Mouse (Mus musculus) forebrain, embryonic 13.5 days (tissue): Measurements from ENCODE around the gene Nradd. TPM values are rescaled to one million over a fixed set of nuclear protein-coding genes. Genes with fewer than 3 reads are reported as not detected.

Experiments
- ATAC-seq: fragments of 200-750 bp; cut with Nextera tagmentation; 2 replicates; pipeline ENCODE4 v1.8.0; 2017
- H3K27ac ChIP-seq: fragments of 300-500 bp; sonication (generic); 2 replicates; pipeline ENCODE4 v1.5.1; 2015; ENCODE audit warnings: inconsistent platforms, mild to moderate bottlenecking, moderate library complexity
- H3K27me3 ChIP-seq: fragments of 300-500 bp; sonication (generic); 2 replicates; pipeline ENCODE4 v1.6.1; 2015; ENCODE audit warnings: mild to moderate bottlenecking, inconsistent platforms
- H3K36me3 ChIP-seq: fragments of 300-500 bp; sonication (generic); 2 replicates; pipeline ENCODE4 v1.6.1; 2015; ENCODE audit warnings: mild to moderate bottlenecking, inconsistent platforms; ENCODE audit not compliant: poor library complexity, severe bottlenecking
- H3K4me1 ChIP-seq: fragments of 300-500 bp; sonication (generic); 2 replicates; pipeline ENCODE4 v1.6.1; 2015; ENCODE audit warnings: inconsistent platforms
- H3K4me2 ChIP-seq: fragments of 300-500 bp; sonication (generic); 2 replicates; pipeline ENCODE4 v1.6.1; 2015; ENCODE audit warnings: inconsistent platforms, mild to moderate bottlenecking, moderate library complexity
- H3K4me3 ChIP-seq: fragments of 300-500 bp; sonication (generic); 2 replicates; pipeline ENCODE4 v1.5.1; 2015; ENCODE audit warnings: mild to moderate bottlenecking, inconsistent platforms
- H3K9ac ChIP-seq: fragments of 300-500 bp; sonication (generic); 2 replicates; pipeline ENCODE4 v1.6.1; 2015; ENCODE audit warnings: mild to moderate bottlenecking, inconsistent platforms
- H3K9me3 ChIP-seq: fragments of 300-500 bp; sonication (generic); replicated peaks from 2 replicates; pipeline ENCODE4 v1.6.1; 2016; ENCODE audit warnings: inconsistent platforms
- WGBS: fragments of 180-500 bp; shearing (Covaris S2); methylation state at CpG from one replicate; pipeline ENCODE4 v1.1.7; 2015; 5-methylcytosine and 5-hydroxymethylcytosine counted together
- polyA plus RNA-seq: library from polyadenylated mRNA; unstranded; fragments of >200 nt; fragmentation: Nextera tagmentation; extraction: Ambion mirVana; gene quantifications from 2 replicates; pipeline ENCODE4 v1.2.1, GENCODE M21; 2015

Gene Nradd
- 30.0 and 31.5 TPM in 2 replicates for polyA plus RNA-seq

DNA sequence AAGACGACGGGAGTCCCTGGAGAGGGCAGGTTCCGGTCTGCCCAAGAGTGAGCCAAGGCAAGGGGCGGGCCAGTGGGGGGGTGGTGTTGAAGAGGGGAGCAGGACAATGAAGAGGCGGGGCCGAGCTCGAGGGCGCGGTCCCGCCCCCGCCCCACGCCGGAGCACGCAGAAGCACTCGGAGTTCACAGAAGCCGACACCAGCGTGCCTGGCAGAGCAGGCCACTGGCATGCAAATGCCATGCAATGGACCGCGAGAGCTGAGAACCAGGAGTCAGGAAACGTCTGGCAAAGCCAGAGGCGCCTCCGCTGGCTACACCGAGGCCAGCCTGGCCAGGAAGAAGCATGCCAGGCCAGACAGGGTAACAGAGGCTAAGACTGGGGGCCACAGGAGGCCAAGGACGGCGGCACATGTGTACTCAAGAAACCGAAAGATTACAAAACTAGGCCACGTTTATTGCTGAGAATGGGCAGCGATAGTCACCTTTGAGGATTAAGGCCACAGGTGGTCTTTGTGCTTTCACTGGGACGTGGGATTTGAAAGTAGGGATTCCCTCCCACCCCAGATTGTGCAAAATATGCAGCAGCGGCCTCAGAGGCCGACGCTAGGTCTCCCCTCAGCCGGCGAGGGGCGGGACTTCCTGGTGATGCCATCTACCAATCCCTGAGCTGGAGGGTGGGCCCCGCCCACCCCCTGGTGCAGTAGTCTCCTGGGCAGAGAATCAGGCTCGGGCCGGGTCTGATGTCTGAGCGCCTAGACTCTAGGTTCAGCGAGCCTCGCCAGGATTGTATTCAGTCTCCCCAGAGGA is at the start of gene Nradd:
Gene Nradd, minus strand, starts transcription at position 92 of the 806 bp plus-strand sequence.
- WGBS, result under 1% methylated on average over 41 of the region's 41 CpGs
- ATAC-seq, result peak; percentile 97
- peaks cover 33% of the 10 kb centered on the region for H3K36me3 ChIP-seq
- peak within 1 kb of the TSS; percentile 78 for H3K9ac ChIP-seq
- peak within 1 kb of the TSS; percentile 97 for H3K4me2 ChIP-seq
- H3K4me3 ChIP-seq, result peak within 1 kb of the TSS; percentile 53
- H3K4me1 ChIP-seq, result peaks cover 17% of the 10 kb centered on the region
- H3K27me3 ChIP-seq, result no peaks in the 10 kb centered on the region
- H3K9me3 ChIP-seq, result no peaks in the 10 kb centered on the region
- H3K27ac ChIP-seq, result peak within 1 kb of the TSS; percentile 83

DNA sequence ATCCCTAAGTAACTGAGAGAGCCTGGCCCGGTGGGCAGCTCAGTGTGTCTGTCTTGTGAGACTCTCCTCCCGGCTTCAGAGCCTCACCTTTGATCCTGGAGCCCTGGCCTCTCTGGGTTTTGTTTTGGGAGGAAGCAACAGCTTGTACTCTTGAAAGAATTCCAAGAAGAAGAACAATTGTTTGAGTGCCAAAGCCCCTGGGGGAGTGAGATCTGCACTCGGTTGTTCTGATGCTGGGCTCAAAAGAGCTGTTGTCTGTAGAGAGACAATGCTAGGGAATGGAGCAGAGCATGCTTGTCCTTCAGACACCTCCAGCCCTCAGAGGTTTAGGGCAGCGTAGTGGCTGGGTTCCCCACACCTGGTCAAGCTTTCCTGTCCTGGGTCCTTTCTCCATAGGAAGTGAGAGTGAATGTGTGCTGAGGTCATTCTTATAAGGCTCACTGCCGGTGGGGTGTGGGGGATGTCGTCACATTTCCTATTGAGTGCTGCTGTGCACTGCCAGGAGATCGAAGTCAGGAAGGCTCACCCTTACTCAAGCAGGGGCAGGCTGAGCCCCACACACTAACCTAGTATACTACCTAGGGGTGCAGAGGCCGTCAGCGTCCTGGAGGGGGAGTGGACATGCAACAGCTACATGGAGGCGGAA is 49.0 kb upstream of the Nradd start:
- no peak for ATAC-seq
- H3K9me3 ChIP-seq, result no peaks in the 10 kb centered on the region
- 51% methylated on average over 10 of the region's 10 CpGs for WGBS
- no peaks in the 10 kb centered on the region for H3K27me3 ChIP-seq
- no peak overlapping the region for H3K4me2 ChIP-seq
- H3K27ac ChIP-seq, result peak overlapping the region; percentile 21; the same call in 1 of the 2 replicates
- H3K4me1 ChIP-seq, result peaks cover 16% of the 10 kb centered on the region
- no peak overlapping the region for H3K4me3 ChIP-seq
- H3K36me3 ChIP-seq, result no peaks in the 10 kb centered on the region
- no peak overlapping the region for H3K9ac ChIP-seq

DNA sequence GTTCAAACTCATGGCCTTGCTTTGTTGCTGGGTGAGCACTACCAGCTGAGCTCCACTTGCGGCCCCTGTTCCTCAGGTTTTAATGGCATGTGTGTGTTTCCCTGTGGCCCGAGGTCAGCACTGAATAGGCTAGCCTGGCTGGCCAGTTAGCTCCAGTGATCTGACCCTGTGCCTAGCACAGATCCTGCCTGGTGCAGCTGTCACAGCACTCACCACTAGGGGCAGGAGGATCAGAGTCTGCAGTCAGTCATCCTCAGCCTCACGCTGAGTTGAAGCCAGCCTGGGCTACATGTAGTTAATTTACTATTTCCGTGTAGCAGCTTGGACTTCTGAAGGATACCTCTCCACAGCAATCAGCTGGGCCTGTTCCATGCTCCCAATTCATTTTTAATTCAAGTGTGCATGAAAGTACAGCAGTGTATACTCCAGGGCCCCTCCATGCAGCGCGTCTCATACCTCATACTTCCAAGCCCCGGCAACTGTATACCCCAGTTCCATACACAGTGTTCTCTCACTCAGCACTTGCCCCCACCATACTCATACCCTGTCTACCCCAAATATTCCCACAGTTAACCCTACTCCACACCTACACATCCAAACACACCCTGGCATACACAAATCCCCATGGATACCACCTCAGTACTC is 48.3 kb upstream of the Nradd start:
- Histone ChIP-seq H3K4me2 (no peak overlapping the region), H3K9me3 (no peaks in the 10 kb centered on the region), H3K9ac (no peak overlapping the region), H3K4me1 (peaks cover 16% of the 10 kb centered on the region), H3K27me3 (no peaks in the 10 kb centered on the region), H3K27ac (peak overlapping the region; percentile 21; the same call in 1 of the 2 replicates), H3K4me3 (no peak overlapping the region), H3K36me3 (no peaks in the 10 kb centered on the region)
- 70% methylated on average over 7 of the region's 7 CpGs for WGBS
- ATAC-seq, result peak; percentile 50; the same call in 1 of the 2 replicates

DNA sequence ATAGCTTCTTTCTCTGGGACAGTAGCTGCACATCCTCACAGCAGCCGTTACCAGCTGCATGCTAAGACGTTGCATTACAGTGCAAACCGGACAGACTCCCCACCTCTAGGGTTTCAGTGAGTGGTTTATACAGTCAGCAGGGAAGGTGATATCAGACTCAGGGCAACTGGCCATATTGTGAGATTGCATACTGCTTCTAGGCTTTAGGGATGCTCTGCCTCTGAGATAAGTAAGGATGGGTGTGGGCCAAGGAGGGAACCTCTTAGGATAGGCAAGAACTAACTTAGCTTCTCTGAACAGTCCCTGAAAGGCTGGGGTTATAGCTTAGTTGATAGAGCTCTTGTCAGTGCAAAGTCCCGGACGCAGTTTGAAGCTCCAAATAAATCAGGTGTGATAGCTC is 45.5 kb upstream of the Nradd start:
- Histone ChIP-seq H3K9me3 (no peaks in the 10 kb centered on the region), H3K4me2 (no peak overlapping the region), H3K27ac (no peak overlapping the region), H3K4me1 (peaks cover 26% of the 10 kb centered on the region), H3K9ac (no peak overlapping the region), H3K4me3 (no peak overlapping the region), H3K27me3 (no peaks in the 10 kb centered on the region), H3K36me3 (no peaks in the 10 kb centered on the region)
- 91% methylated on average over 5 of the region's 5 CpGs for WGBS
- no peak for ATAC-seq

DNA sequence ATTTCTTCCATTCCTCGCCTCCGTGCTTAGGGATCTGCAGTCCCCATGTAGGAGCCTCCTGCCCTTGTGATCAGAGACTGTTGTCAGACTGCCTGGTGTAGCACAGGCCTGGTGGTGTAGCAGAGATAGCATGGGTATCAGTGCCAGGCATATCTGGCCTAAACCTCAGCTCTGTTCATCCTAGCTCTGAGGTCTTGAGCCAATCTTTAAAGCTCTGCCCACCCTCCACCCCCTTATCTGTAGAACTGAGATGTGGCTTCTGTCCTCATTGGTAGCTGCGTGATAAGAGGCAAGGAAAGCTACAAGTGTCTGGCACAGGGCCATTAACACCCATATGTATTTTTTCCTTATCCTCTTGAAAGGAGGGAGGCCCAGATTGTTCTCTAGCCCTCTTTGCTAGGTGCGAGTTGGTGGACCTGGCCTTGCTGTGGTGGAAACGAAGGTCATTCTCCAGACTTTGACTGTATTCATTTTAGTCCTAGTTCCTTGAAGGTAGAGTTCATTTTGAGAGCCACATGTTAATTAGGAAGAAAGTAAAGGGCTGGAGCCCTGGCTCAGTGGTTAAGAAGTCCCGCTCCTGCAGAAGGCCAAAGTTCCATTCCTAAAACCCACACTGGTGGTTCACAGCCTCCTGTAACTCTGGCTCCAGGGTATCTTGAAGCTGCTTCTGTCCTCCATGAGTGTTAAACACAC is 44.5 kb upstream of the Nradd start:
- Histone ChIP-seq H3K9me3 (no peaks in the 10 kb centered on the region), H3K27me3 (no peaks in the 10 kb centered on the region), H3K36me3 (no peaks in the 10 kb centered on the region), H3K4me1 (peaks cover 25% of the 10 kb centered on the region), H3K27ac (no peak overlapping the region), H3K4me2 (no peak overlapping the region), H3K9ac (no peak overlapping the region), H3K4me3 (no peak overlapping the region)
- no peak for ATAC-seq
- WGBS, result 92% methylated on average over 6 of the region's 6 CpGs

DNA sequence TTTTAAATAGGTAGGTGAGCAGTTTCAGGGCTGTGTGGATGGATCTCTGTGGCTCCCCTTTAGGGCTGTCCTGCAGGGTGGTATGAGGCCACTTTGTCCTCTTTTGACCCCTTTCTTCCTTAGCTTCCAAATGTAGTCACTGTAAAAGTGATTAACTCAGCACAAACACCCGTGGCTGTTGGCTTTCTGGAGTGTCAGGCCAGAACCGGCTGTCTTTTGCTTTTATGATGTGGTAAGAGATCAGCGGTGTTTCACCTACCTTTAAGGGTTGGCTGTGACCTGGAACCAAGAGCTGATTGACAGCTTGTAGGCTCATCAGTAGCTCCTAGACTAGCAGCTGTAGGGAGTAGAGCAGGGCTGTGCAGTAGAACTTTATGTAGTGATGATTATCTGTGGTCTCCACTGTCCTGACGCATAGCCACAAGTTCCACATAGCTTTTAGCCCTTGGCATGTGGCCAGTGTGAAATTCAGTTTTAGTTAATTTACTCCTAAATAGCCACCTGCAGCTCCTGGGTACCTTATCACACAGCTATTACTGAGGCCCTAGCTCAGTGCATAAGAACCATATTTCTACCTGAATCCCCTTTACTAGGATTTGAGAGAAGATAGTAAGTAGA is 43.1 kb upstream of the Nradd start:
- Histone ChIP-seq H3K4me2 (no peak overlapping the region), H3K27ac (no peak overlapping the region), H3K9ac (no peak overlapping the region), H3K4me3 (no peak overlapping the region), H3K36me3 (0 out of 2 replicates have a peak, but pooled peaks cover 2% of the 10 kb centered on the region), H3K9me3 (no peaks in the 10 kb centered on the region), H3K27me3 (no peaks in the 10 kb centered on the region), H3K4me1 (peaks cover 11% of the 10 kb centered on the region)
- no peak for ATAC-seq
- 77% methylated on average over 4 of the region's 4 CpGs for WGBS

DNA sequence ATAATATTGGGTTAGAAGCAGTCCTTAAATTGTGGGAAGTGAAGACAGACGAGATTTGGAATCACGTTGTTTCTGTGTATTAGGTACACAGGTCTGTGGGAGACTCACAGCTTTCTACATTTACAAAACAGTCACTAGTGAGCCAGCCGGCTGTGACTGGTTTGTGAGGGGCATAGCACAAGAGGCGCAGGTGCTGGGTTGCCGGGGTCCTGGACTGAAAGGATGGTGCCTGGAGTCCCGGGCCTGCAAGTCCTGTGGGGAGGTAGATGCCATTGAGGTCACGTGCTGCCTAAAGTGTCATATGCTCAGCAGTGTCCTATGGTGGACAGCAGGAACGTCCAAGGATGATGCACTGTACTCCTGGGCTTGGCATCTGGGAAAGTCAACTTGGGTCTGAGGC is 42.1 kb upstream of the Nradd start:
- H3K4me3 ChIP-seq, result no peak overlapping the region
- ATAC-seq, result no peak; the same call in 1 of the 2 replicates
- no peaks in the 10 kb centered on the region for H3K27me3 ChIP-seq
- peaks cover 10% of the 10 kb centered on the region for H3K4me1 ChIP-seq
- H3K27ac ChIP-seq, result no peak overlapping the region
- 0 out of 2 replicates have a peak, but pooled peaks cover 3% of the 10 kb centered on the region for H3K36me3 ChIP-seq
- WGBS, result 33% methylated on average over 8 of the region's 8 CpGs
- H3K9ac ChIP-seq, result no peak overlapping the region
- no peak overlapping the region for H3K4me2 ChIP-seq
- no peaks in the 10 kb centered on the region for H3K9me3 ChIP-seq

DNA sequence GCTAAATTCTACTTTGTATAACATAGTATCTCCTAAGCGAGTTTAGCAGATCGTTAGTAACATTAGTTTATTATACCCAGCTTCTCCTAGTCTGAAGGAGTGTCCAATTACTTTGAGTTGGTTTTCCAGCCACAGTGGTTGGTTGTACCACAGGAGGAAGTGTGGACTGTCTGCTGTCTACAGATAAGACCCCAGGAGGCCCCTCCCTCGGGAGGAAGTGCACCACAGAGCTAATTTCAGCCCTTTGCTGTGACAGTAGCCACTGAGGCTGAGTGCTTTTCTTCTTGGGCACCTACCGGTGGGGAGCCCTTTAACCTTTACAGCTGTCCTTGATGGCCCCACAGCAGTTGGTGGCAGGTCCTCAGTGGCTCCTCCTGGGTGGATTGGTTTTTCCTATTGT is 41.7 kb upstream of the Nradd start:
- no peak for ATAC-seq
- Histone ChIP-seq H3K9me3 (no peaks in the 10 kb centered on the region), H3K36me3 (0 out of 2 replicates have a peak, but pooled peaks cover 3% of the 10 kb centered on the region), H3K27me3 (no peaks in the 10 kb centered on the region), H3K9ac (no peak overlapping the region; the same call in 1 of the 2 replicates), H3K4me2 (no peak overlapping the region), H3K4me3 (no peak overlapping the region), H3K27ac (no peak overlapping the region), H3K4me1 (peaks cover 10% of the 10 kb centered on the region)
- WGBS, result 18% methylated on average over 4 of the region's 4 CpGs

DNA sequence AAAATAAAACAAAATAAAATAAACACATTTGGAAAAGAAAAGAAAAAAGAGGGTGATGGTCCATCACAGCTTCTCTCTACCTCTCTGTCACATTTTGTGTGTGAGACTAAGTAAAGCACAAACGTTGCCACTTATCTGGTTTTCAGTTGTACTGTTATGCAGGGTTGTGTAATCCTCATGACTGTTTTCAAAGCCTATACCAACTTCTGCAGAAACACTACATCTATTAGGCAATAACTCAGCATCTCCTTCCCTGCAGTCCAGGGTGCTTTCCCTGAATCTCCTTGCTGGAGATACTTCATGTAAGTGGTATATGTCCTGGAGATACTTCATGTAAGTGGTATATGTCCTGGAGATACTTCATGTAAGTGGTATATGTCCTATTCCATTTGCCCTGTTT is 38.6 kb upstream of the Nradd start:
- ATAC-seq, result no peak
- H3K27ac ChIP-seq, result no peak overlapping the region
- H3K36me3 ChIP-seq, result peaks cover 3% of the 10 kb centered on the region; the same call in 1 of the 2 replicates
- no peaks in the 10 kb centered on the region for H3K9me3 ChIP-seq
- H3K4me1 ChIP-seq, result peaks cover 15% of the 10 kb centered on the region
- no peaks in the 10 kb centered on the region for H3K27me3 ChIP-seq
- H3K4me3 ChIP-seq, result no peak overlapping the region
- H3K4me2 ChIP-seq, result no peak overlapping the region
- no peak overlapping the region for H3K9ac ChIP-seq
- 91% methylated on average over 1 of the region's 1 CpGs for WGBS

DNA sequence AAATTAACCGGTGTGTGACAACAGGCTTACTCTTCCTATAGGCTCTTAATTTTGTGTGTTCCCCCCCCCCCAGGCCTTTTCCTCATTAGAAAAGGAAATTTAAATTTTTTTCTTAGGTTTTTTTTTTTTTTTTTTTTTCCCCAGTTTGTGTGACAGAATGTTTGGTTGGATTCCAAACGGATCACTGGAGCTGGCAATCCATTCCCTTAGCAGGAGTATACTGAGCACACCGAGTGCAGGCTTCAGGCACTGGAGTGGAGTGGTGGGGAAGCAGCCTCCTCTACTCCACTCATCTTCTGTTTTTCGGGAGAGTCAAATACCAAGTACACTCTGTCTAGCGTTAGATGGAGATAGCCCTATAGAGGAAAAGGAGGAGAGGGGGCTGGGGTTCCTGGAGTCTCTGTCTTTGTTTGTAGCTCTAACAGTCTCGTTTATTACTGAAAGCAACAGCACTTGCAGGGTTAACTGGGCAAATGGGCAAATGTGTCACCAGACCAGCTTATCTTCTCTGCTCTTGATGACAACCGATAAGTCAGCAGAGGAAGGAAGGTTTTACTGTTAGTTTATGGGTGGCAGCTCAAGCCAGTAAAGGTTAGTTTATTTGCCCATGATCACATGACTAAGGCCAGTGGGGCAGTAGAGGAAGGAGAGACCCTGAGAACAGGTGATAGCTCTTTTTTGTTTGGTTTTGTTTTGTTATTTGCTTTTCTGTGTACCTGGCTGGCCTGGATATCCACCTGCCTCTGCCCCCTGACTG is 36.8 kb upstream of the Nradd start:
- Histone ChIP-seq H3K4me2 (no peak overlapping the region), H3K36me3 (peaks cover 3% of the 10 kb centered on the region; the same call in 1 of the 2 replicates), H3K9ac (no peak overlapping the region), H3K9me3 (no peaks in the 10 kb centered on the region), H3K27me3 (no peaks in the 10 kb centered on the region), H3K4me1 (peaks cover 20% of the 10 kb centered on the region), H3K4me3 (no peak overlapping the region), H3K27ac (no peak overlapping the region)
- ATAC-seq, result no peak
- WGBS, result 83% methylated on average over 7 of the region's 7 CpGs

DNA sequence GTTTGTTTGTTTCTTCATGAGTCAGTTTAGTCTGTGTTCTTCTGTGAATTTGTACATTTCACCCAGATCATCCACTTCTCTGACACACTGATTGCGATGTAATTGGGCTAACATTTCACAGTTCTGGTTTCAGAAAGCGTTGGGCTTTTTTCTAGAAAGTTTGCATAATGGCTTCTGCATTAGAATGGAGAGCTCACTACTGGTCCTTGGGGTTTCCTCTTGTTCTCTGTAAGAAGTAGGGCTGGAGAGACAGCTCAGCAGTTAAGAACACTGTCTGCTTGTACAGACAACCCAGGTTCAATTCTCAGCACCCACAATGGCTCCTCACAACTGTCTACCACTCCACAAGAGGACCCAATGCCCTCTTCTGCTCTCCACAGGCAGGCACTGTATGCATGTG is 36.0 kb upstream of the Nradd start:
- Histone ChIP-seq H3K4me1 (peaks cover 21% of the 10 kb centered on the region), H3K27ac (no peak overlapping the region), H3K9ac (no peak overlapping the region), H3K36me3 (peaks cover 3% of the 10 kb centered on the region; the same call in 1 of the 2 replicates), H3K9me3 (no peaks in the 10 kb centered on the region), H3K4me3 (no peak overlapping the region), H3K4me2 (no peak overlapping the region), H3K27me3 (no peaks in the 10 kb centered on the region)
- ATAC-seq, result no peak
- 89% methylated on average over 2 of the region's 2 CpGs for WGBS
